Mouse (Mus musculus): ENCODE measurements around the gene Epb42. TPM values are rescaled to one million over a fixed set of nuclear protein-coding genes. Genes with fewer than 3 reads are reported as not detected.
"Not testable (repeated sequence)": the region's sequence is repeated elsewhere in the genome, so short reads cannot be mapped to it uniquely, and the experiment has no call there.

The Epb42 gene
- total RNA-seq, 2 experiments from 2014 or later, result 0.48 to 0.61 TPM

- DNase-seq, result no peak
Observed at GRCm38 (mm10) chr2:121006986-121007385, 29.9 kb downstream of the Epb42 start.

GRCm38 (mm10) chr2:121004018-121004811 is 32.7 kb downstream of the Epb42 start:
- no peak for DNase-seq

DNA sequence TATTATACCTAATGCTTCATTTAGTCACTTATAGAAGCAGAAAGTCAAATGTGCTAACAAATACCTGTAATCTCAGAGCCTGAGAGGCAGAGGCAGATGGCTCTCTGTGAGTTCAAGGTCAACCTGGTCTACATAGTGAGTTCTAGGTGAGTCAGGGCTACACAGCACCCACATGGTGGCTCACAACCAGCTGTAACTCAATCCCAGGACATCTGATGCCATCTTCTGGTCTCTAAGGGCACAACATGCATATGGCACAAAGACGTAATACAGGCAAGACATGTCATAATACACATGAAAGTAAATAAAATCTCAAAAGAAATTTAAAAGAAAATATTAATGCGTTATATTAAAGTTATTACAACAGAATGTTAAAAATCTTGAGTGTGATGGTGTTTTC is 33.3 kb downstream of the Epb42 start:
- DNase-seq, result no peak

DNA sequence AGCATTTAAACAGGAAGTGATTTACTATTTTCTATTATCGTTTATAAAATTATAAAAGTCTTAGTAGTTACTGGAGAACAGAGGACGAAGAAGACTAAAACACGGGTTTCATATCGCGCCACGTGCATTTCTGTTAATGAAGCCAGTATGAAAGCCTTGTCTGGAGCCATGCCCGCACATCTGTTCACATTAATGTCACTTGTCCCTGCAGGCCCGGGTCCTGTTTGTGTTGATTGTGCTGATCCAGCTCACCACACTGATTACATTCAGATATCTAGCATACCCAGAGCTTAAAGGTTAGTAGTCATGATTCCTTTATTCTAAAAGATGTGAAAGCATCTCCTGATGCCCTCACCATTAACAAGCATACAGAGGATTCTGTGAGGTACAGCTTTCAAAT is 38.0 kb downstream of the Epb42 start:
- no peak for DNase-seq

DNA sequence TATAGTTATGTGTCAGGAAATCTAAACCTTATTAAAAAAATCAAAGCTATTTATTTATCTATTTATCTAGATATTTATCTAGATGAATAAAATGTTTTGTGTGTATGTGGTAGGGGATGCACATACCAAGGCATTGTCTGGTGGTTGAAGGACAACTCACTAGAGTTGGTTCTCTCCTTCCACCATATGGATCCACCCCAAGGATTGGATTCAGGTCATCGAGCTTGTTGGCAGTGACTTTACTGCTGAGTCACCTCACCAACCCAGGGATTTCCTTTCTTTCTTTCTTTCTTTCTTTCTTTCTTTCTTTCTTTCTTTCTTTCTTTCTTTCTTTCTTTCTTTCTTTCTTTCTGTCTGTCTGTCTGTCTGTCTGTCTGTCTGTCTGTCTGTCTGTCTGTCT is 40.3 kb downstream of the Epb42 start:
- not testable (repeated sequence) for DNase-seq

GRCm38 (mm10) chr2:120991196-120991595 is 45.7 kb downstream of the Epb42 start:
- no peak for DNase-seq

DNA sequence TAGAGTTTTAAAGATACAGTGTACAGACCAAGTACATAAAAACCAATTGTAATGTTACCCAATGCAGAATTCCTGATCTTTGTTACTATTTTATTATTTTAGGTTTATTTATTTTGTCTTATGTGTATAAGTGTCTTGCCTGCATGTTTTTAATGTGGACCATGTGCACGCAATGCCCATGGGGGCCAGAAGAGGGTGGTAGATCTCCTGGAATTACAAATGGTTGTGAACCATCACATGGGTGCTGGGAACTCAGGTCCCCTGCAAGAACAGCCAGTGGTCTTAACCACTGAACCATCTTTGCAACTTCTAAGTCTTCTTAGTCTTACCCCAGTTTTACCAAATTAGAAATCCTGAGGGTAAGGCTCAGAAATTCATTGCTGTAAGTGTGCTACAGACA is 51.6 kb downstream of the Epb42 start:
- no peak for DNase-seq

DNA sequence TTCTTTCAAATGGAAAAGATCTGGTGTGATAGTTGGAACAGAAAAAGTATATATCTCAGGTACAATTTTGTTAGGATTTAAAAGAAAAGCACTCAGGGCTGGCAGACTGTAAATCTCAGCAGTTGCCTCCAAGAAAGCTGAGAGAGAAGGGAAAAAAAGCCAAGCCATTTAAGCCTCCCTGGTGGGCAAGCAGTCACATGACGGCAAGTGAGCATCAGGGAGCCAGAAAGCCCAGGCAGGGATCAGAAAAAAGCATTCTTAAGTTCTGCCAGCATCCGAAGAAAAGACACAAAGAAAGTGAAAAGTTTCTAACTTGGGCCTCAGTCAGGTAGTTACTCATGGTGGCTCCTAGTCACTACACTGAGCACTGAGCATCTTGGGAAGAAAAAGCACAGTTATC is 53.3 kb downstream of the Epb42 start:
- DNase-seq, result no peak

- DNase-seq, result no peak
Observed at GRCm38 (mm10) chr2:120980861-120981260, 56.0 kb downstream of the Epb42 start.

DNA sequence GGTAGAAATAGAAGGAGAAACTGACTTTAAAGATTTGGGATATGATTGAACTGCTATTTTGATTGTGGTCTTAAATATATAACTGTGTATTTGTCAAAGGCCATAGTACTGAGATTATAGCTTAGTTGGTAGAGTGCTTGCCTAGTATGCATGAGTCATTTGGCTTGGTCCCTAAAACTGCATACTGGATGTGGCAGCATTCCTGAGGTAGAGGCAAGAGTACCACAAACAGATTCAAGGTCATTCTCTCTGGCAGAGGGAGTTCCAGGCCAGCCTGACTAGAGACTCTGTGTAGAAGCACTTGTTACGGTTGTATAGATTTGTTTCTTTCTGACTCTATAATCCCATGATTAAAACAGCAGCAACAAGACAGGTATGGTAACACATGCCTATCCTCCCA is 57.1 kb downstream of the Epb42 start:
- DNase-seq, result no peak

DNA sequence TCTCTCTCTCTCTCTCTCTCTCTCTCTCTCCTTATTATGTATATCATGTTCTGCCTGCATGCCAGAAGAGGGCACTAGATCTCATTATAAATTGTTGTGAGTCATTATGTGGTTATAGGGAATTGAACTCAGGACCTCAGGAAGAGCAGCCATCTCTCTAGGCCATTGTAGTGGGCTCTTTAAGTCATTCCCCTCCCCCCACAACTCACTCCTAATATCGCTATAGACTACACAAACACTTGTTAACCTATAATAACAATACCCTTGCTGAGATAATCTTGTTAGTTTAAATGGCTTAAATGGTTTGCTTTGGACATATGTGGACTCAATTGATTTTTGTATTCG is 58.2 kb downstream of the Epb42 start:
- DNase-seq, result no peak

DNA sequence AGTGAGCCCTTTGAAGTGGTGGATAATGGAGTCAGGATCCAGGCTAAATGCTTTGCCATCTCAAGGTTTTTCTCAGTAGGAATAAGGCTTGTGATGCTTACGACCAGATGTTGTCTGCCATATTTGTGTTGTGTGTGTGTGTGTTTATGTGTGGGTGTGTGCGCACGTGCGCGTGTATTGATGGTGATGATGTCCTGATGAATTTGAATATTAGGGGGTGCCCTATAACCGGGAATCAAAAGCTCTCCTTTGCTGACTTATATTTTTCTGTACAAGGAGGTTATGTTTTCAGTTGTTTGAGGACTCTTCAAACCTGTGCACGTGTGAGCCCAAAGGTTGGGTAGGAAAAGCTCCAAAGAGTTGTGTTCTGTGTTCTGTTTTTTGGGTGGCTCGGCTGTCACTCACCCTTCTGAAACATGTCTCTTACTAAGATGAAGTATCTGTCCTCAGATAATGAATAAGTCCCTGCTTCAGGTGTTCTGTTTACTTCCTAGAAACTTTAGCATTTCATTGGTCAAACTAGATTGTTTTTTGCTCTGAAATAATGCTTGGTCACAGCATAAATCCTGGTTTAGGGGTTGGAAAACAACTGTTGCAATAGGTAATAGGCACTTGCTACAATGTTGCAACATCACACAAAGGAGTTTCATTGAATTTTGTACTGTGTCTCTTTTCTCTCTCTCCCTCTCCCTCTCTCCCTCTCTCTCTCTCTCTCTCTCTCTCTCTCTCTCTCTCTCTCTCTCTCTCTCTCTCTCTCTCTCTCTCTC is 58.8 kb downstream of the Epb42 start:
- DNase-seq, result no peak

GRCm38 (mm10) chr2:120976990-120977925 is 59.6 kb downstream of the Epb42 start, which contains the start of gene Tmem62:
Tmem62 (plus strand) TSS chr2:120977017.
- DNase-seq, result peak; percentile 73

DNA sequence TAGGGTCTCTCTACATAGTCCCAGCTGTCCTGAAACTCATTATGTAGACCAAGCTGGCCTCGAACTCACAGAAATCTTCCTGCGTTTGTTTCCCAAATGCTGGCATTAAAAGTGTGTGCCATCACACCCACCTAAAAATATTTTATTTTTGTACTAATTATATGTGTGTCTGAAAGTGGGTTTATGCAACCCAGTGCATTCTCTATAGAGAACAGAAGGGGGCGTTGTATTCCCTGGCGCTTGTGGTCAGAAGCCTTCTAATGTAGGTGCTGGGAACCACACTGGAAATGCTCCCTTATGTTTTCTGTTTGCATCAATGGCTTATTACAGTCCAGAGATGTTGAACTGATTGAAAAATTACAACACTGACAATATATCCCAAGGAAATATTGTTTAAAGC is 60.6 kb downstream of the Epb42 start:
- DNase-seq, result no peak

GRCm38 (mm10) chr2:120972964-120973363 is 63.9 kb downstream of the Epb42 start:
- DNase-seq, result no peak

- DNase-seq, result not testable (repeated sequence)
Observed at GRCm38 (mm10) chr2:120972257-120972656, 64.6 kb downstream of the Epb42 start.

- DNase-seq, result no peak
Observed at GRCm38 (mm10) chr2:120971766-120972165, 65.1 kb downstream of the Epb42 start.

- DNase-seq, result peak; percentile 90
Observed at GRCm38 (mm10) chr2:120970559-120971080, 66.3 kb downstream of the Epb42 start, which contains the start of gene Ubr1. Ubr1 (minus strand) TSS chr2:120970715.

GRCm38 (mm10) chr2:120970045-120970539 is 66.8 kb downstream of the Epb42 start:
- DNase-seq, result peak; percentile 12
